Mouse (Mus musculus) kidney, adult 2 months (tissue): ENCODE measurements at regions not wholly inside any gene's neighbourhood (a gene's known extent, or its start where the extent isn't known, plus 50 kb on each side); places are given as distances from the start of the nearest gene placed in this dataset.

Experiments
- CTCF ChIP-seq: fragments of 200-500 bp; conservative IDR thresholded peaks from 2 replicates; pipeline ENCODE4 v1.5.1; 2011; ENCODE audit warnings: low read depth, mild to moderate bottlenecking, control low read depth, low read length, moderate library complexity, mixed read lengths; ENCODE audit not compliant: insufficient read depth, insufficient read length
- POLR2A ChIP-seq: fragments of 200-500 bp; IDR thresholded peaks from one replicate; pipeline ENCODE4 v1.6.1; 2011; ENCODE audit warnings: low read depth, low read length, control low read depth

GRCm38 (mm10) chr8:8308253-8308652, 352.8 kb downstream of the Efnb2 start:
- no peak for TF ChIP-seq CTCF
- TF ChIP-seq POLR2A = no peak
